Mouse (Mus musculus): ENCODE measurements around the gene Orc6. TPM values are rescaled to one million over a fixed set of nuclear protein-coding genes. Genes with fewer than 3 reads are reported as not detected.

The Orc6 gene
- polyA plus RNA-seq, 1 experiment from 2014 or later, result 122 TPM

DNA sequence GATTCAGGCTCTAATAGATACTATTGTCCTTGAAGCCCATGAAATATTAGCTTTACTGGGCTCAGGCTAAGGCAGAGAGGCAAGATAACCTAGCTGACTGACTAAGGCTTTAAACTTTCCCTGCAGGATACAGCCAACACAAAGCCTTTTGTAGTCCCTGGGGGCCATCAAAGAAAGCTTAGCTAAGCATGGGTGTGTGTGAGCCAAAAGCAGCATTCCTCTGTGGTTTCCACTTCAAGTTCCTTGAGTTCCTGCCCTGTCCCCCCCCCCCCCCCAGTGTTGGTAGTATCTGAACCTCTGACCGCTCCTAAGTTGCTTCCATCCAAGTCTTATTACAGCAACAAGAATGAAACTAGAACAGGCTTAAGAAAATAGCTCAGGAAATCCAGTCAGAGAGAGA, 30.1 kb downstream of the Orc6 start:
- DNase-seq (ENCODE audit: low spot score), result peak; percentile 63
- no peaks in the 10 kb centered on the region for H3K27me3 ChIP-seq (ENCODE audit: insufficient read depth, poor library complexity, severe bottlenecking)
- no peaks in the 10 kb centered on the region for H3K4me1 ChIP-seq
- no peak overlapping the region for H3K4me3 ChIP-seq
- H3K36me3 ChIP-seq, result peaks cover 90% of the 10 kb centered on the region
- no peaks in the 10 kb centered on the region for H3K9me3 ChIP-seq
- WGBS, result 50% methylated on average over 1 of the region's 1 CpGs
- no peak overlapping the region for H3K27ac ChIP-seq

DNA sequence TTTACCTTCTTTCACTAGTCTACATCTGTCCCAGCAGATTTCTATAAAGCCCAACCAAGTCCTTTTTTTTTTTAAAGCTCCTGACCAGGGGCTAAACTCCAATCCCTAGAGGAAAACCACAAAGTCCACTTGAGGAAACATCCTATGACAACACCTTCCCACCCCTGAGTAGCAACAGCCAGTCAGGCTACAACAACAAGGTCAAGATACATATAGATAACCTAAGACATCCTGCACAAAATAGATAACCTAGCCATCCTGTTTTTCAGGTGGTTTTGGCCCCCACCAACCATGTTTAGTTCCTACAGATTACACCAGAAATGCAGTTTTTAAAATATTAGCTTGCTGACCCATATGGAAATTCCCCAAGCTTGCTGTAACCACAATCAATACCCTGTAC, 35.7 kb downstream of the Orc6 start:
- Histone ChIP-seq H3K36me3 (peaks cover 89% of the 10 kb centered on the region), H3K9me3 (no peaks in the 10 kb centered on the region), H3K27ac (no peak overlapping the region), H3K27me3 (ENCODE audit: insufficient read depth, poor library complexity, severe bottlenecking) (no peaks in the 10 kb centered on the region), H3K4me3 (no peak overlapping the region), H3K4me1 (peaks cover 4% of the 10 kb centered on the region; the same call in 1 of the 2 replicates)
- DNase-seq (ENCODE audit: low spot score), result peak; percentile 54

DNA sequence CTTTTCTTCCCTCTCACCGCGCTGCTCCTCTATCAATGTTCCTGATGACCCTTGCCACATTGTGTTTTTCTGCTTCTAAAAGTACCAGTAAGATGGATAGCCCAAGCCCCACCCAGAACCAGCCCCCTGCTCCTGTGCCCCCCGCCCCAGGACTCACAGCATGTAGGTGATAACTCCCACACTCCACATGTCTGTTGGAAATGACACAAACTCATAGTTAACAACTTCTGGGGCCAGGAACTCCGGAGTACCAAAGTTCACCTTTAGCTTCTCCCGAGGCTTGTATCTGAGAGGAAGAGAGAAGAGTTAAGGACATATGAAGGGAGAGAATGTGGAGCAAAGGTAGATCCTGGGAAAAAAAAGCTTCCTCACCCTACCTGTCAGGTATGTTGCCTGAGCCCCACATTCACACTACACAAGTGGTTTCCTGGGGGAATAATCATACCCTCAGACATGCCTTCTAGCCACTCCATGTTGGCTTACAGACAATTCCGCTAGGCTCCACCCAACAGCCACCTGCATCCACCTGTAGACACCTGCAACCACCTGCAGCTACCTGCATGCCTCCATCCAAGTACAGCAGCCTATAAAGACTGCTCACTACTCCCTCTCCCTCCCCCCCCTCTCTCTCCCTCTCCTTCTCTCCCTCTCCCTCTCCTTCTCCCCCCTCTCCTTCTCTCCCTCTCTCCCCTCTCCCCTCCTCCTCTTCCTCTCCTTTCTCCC, 36.9 kb downstream of the Orc6 start:
- H3K27ac ChIP-seq, result no peak overlapping the region
- peaks cover 6% of the 10 kb centered on the region; the same call in 1 of the 2 replicates for H3K4me1 ChIP-seq
- WGBS, result 75% methylated on average over 6 of the region's 6 CpGs
- peak; percentile 66 for DNase-seq (ENCODE audit: low spot score)
- H3K36me3 ChIP-seq, result peaks cover 89% of the 10 kb centered on the region
- no peaks in the 10 kb centered on the region for H3K9me3 ChIP-seq
- no peaks in the 10 kb centered on the region for H3K27me3 ChIP-seq (ENCODE audit: insufficient read depth, poor library complexity, severe bottlenecking)
- H3K4me3 ChIP-seq, result no peak overlapping the region

DNA sequence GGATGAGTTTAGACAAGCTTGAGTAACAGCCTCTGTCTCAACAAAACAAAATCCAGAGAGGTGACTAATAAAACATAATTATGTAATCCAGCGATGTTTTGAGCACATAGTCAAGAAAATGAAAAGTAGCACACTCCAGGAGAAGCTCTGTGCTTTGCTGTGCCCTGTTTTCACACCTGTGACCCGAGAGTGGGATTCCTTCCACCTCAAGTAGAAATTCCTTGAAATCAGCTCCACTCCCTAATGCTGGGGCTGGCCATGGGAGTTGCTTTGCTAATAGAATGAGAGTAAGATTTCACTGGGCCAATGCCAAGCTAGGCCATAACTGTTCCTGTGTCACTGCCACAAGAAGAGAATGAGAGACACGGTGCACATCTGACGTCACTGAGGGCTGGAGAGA, 38.2 kb downstream of the Orc6 start:
- WGBS, result 81% methylated on average over 4 of the region's 4 CpGs
- H3K36me3 ChIP-seq, result peaks cover 90% of the 10 kb centered on the region
- no peaks in the 10 kb centered on the region for H3K27me3 ChIP-seq (ENCODE audit: insufficient read depth, poor library complexity, severe bottlenecking)

DNA sequence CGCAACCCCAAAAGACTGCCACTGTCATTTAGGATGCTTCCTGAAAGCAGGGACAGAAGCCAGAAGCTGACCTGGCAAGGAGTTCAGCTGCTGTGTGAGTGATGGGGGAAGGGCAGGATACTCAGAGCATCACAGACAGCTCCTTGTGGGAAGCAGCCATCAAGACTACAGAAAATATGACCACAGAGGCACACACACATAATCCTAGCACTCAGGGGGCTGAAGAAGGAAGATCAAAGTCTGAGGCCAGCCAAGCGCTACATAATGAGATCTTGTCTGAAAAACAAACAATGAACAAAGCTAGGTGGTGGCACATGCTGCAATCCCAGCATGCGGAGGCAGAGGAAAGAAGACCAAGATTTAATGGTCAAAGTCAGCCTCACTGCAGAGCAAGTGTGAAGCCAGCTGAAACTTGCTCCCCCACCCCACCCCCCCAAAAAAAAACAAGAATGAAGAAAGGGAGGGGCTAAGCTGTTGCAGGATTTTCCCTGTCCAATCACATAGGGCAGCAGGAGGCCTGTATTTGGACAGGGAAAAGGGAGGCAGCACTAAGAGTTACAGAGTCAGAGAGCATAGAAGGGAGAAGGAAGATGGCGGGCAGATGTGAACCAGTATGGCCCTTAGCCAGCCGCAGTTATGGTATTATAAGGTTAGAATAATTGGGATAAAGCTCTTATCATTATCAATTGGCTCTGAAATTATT, 40.6 kb downstream of the Orc6 start:
- Histone ChIP-seq H3K36me3 (peaks cover 80% of the 10 kb centered on the region), H3K9me3 (no peaks in the 10 kb centered on the region), H3K4me1 (peaks cover 6% of the 10 kb centered on the region; the same call in 1 of the 2 replicates), H3K27me3 (ENCODE audit: insufficient read depth, poor library complexity, severe bottlenecking) (no peaks in the 10 kb centered on the region), H3K27ac (peak overlapping the region; percentile 18; the same call in 1 of the 2 replicates), H3K4me3 (no peak overlapping the region)
- no peak for DNase-seq (ENCODE audit: low spot score)
- 76% methylated on average over 5 of the region's 5 CpGs for WGBS

More for the DNA sequence above, 38.2 kb downstream of the Orc6 start:
- no peak for DNase-seq (ENCODE audit: low spot score)
- H3K4me3 ChIP-seq, result no peak overlapping the region
- H3K27ac ChIP-seq, result no peak overlapping the region
- peaks cover 6% of the 10 kb centered on the region; the same call in 1 of the 2 replicates for H3K4me1 ChIP-seq
- H3K9me3 ChIP-seq, result no peaks in the 10 kb centered on the region

DNA sequence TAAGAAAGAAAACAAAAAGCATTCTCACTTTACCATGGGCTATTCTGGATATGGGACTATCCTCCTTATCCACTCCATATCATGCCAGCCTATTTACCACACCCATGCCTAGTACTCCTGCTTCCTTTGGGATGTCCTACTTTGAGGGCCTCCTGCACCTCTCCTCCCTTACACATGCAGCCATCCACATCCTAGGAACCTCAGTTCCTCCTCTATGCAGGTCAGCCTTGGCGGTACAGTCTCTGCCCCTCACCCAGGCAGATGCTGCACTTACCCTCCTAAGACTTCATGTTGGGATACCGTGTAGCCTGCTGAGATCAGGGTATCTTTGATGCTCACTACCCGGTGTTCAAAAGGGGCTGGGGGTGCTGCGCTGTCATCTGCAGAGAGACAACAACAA, 53.9 kb downstream of the Orc6 start:
- DNase-seq (ENCODE audit: low spot score), result no peak
- no peak overlapping the region for H3K27ac ChIP-seq
- peaks cover 85% of the 10 kb centered on the region for H3K36me3 ChIP-seq
- H3K4me3 ChIP-seq, result no peak overlapping the region
- H3K9me3 ChIP-seq, result no peaks in the 10 kb centered on the region
- no peaks in the 10 kb centered on the region for H3K4me1 ChIP-seq
- no peaks in the 10 kb centered on the region for H3K27me3 ChIP-seq (ENCODE audit: insufficient read depth, poor library complexity, severe bottlenecking)
- 77% methylated on average over 4 of the region's 4 CpGs for WGBS

Other genes starting within 250 kb of the Orc6 start
- gene Fbxw9, start 239.6 kb upstream of the Orc6 start, polyA plus RNA-seq (2016; fragmentation: Nextera tagmentation; extraction: Ambion mirVana), result 20.2 and 21.0 TPM in 2 replicates
- 0.51 and 0.57 TPM in 2 replicates for gene Gm5741, start 231.7 kb upstream of the Orc6 start, polyA plus RNA-seq (2016; fragmentation: Nextera tagmentation; extraction: Ambion mirVana)
- 54.0 and 72.3 TPM in 2 replicates for gene Dhps, start 227.9 kb upstream of the Orc6 start, polyA plus RNA-seq (2016; fragmentation: Nextera tagmentation; extraction: Ambion mirVana)
- gene Wdr83os, start 218.9 kb upstream of the Orc6 start, polyA plus RNA-seq (2016; fragmentation: Nextera tagmentation; extraction: Ambion mirVana), result 97.0 and 105 TPM in 2 replicates
- 41.2 and 47.9 TPM in 2 replicates for gene Wdr83, start 218.3 kb upstream of the Orc6 start, polyA plus RNA-seq (2016; fragmentation: Nextera tagmentation; extraction: Ambion mirVana)
- gene Man2b1, start 216.4 kb upstream of the Orc6 start, polyA plus RNA-seq (2016; fragmentation: Nextera tagmentation; extraction: Ambion mirVana), result 27.2 and 30.7 TPM in 2 replicates
- gene Zfp791, start 176.5 kb upstream of the Orc6 start, polyA plus RNA-seq (2016; fragmentation: Nextera tagmentation; extraction: Ambion mirVana), result 0.84 and 1.00 TPM in 2 replicates
- gene Cks1brt, start 147.7 kb upstream of the Orc6 start, polyA plus RNA-seq (2016; fragmentation: Nextera tagmentation; extraction: Ambion mirVana), result not detected in 2 replicates
- gene Olfr371, start 73.6 kb upstream of the Orc6 start, polyA plus RNA-seq (2016; fragmentation: Nextera tagmentation; extraction: Ambion mirVana), result not detected in 2 replicates
- gene Vps35, start 170 bp downstream of the Orc6 start, polyA plus RNA-seq (2016; fragmentation: Nextera tagmentation; extraction: Ambion mirVana), result 124 and 136 TPM in 2 replicates
- gene Mylk3, start 86.7 kb downstream of the Orc6 start, polyA plus RNA-seq (2016; fragmentation: Nextera tagmentation; extraction: Ambion mirVana), result 131 and 248 TPM in 2 replicates
- gene 4921524J17Rik, start 133.2 kb downstream of the Orc6 start, polyA plus RNA-seq (2016; fragmentation: Nextera tagmentation; extraction: Ambion mirVana), result 61.0 and 64.9 TPM in 2 replicates
- gene Gpt2, start 192.9 kb downstream of the Orc6 start, polyA plus RNA-seq (2016; fragmentation: Nextera tagmentation; extraction: Ambion mirVana), result 13.9 and 25.2 TPM in 2 replicates

Data from heart, embryonic 10.5 days (tissue).